Comparison of ENCODE assay signal across 9 mouse cellular contexts in genomic region chr13:41283256-41283655, GRCm38 (mm10). TPM values are rescaled to one million over a fixed set of nuclear protein-coding genes. Genes with fewer than 3 reads are reported as not detected.
DNase-seq lines count a peak whose midpoint lies in the region; ATAC-seq and TF ChIP-seq lines count a peak whose summit lies in the region.
"Had no signal": no experiment of that assay in that cellular context is flagged by ENCODE, and none has a peak within 500 bp of the region (broad histone marks: within the 10 kb centered on the region; RNA-seq: fewer than 3 reads in every experiment).

No protein-coding gene starts in this region.

- H3K4me1 ChIP-seq in E14TG2a.4 (replicated peaks; ENCODE audit: low read depth, low read length): no peaks in the 10 kb centered on the region
- no peaks in the 10 kb centered on the region for H3K4me1 ChIP-seq in cortical plate, adult 2 months (ENCODE audit: control insufficient read depth, insufficient read depth, low read length)
- H3K4me1 ChIP-seq in kidney, postnatal 0 days (replicated peaks; ENCODE audit: insufficient read depth, low read length): no peaks in the 10 kb centered on the region
- H3K4me1 ChIP-seq in liver, postnatal 0 days (ENCODE audit: insufficient read depth): no peaks in the 10 kb centered on the region

- H3K9ac ChIP-seq in kidney, postnatal 0 days (ENCODE audit: low read depth, low read length): no peak overlapping the region
- no peak overlapping the region for H3K9ac ChIP-seq in liver, postnatal 0 days (replicated peaks)

- H3K36me3 ChIP-seq in E14TG2a.4 (ENCODE audit: insufficient read depth, low read length): no peaks in the 10 kb centered on the region
- H3K36me3 ChIP-seq in kidney, postnatal 0 days (ENCODE audit: insufficient read depth, low read length): no peaks in the 10 kb centered on the region
- no peaks in the 10 kb centered on the region for H3K36me3 ChIP-seq in liver, postnatal 0 days (replicated peaks; ENCODE audit: insufficient read depth, low read length)

- no peak for TF ChIP-seq EP300 in liver, postnatal 0 days (IDR thresholded peaks at IDR 0.05; ENCODE audit: low read depth)

- TF ChIP-seq CTCF in E14TG2a.4 (conservative IDR thresholded peaks at IDR 0.05; ENCODE audit: low read length): peak; percentile 61
- peak; percentile 66 for TF ChIP-seq CTCF in cortical plate, adult 2 months (IDR thresholded peaks at IDR 0.05; ENCODE audit: extremely low read depth, insufficient read depth, low read length)
- TF ChIP-seq CTCF in kidney, postnatal 0 days (IDR thresholded peaks at IDR 0.05; ENCODE audit: low read depth): peak; percentile 94
- TF ChIP-seq CTCF in liver, postnatal 0 days (IDR thresholded peaks at IDR 0.05; ENCODE audit: low read depth): peak; percentile 90

- no peak for TF ChIP-seq POLR2A in cortical plate, adult 2 months (IDR thresholded peaks at IDR 0.05; ENCODE audit: extremely low read depth, insufficient read depth, low read length)

- no peak overlapping the region for H3K27ac ChIP-seq in cortical plate, adult 2 months (ENCODE audit: insufficient read depth, low read length)
- H3K27ac ChIP-seq in kidney, postnatal 0 days: no peak overlapping the region
- H3K27ac ChIP-seq in liver, postnatal 0 days (ENCODE audit: low read depth): no peak overlapping the region

- WGBS in kidney, postnatal 0 days: 27% methylated on average over 5 of the region's 5 CpGs
- 19% methylated on average over 5 of the region's 5 CpGs for WGBS in liver, postnatal 0 days (ENCODE audit: insufficient replicate concordance)

- ATAC-seq in kidney, postnatal 0 days (replicated peaks; ENCODE audit: low FRiP score, low read depth): no peak; the same call in 1 of the 2 replicates
- no peak for ATAC-seq in liver, postnatal 0 days

- peaks cover 3% of the 10 kb centered on the region for H3K9me3 ChIP-seq in E14TG2a.4 (ENCODE audit: low read length)
- no peaks in the 10 kb centered on the region for H3K9me3 ChIP-seq in kidney, postnatal 0 days (replicated peaks; ENCODE audit: low read length)
- no peaks in the 10 kb centered on the region for H3K9me3 ChIP-seq in liver, postnatal 0 days (ENCODE audit: low read length)

- H3K4me3 ChIP-seq in E14TG2a.4 (replicated peaks; ENCODE audit: low read length): no peak overlapping the region
- no peak overlapping the region for H3K4me3 ChIP-seq in cortical plate, adult 2 months (ENCODE audit: insufficient read depth, low read length)
- no peak overlapping the region for H3K4me3 ChIP-seq in kidney, postnatal 0 days (replicated peaks; ENCODE audit: low read depth, low read length)
- H3K4me3 ChIP-seq in liver, postnatal 0 days (ENCODE audit: low read depth, low read length): no peak overlapping the region

- DNase-seq in adrenal gland, adult (ENCODE audit: inconsistent age in 2 of 2, low spot score in 1 of 2): peak; percentile 61 to 91
- peak; percentile 82 for DNase-seq in heart, adult 8-10 months (ENCODE audit: low spot score)
- peak; percentile 91 for DNase-seq in kidney, postnatal 0 days (ENCODE audit: low spot score)
- peak; percentile 73 for DNase-seq in liver, postnatal 0 days
- DNase-seq in retina, postnatal 1 day: peak; percentile 89
- peak; percentile 68 for DNase-seq in urinary bladder, postnatal 25 days (ENCODE audit: low spot score)

- no peak overlapping the region for H3K4me2 ChIP-seq in kidney, postnatal 0 days (ENCODE audit: low read length)
- H3K4me2 ChIP-seq in liver, postnatal 0 days (ENCODE audit: low read depth, low read length): no peak overlapping the region

- H3K27me3 ChIP-seq in E14TG2a.4 (ENCODE audit: insufficient read depth, low read length): 0 out of 2 replicates have a peak, but pooled peaks cover 4% of the 10 kb centered on the region
- H3K27me3 ChIP-seq in kidney, postnatal 0 days (ENCODE audit: insufficient read depth, low read length): no peaks in the 10 kb centered on the region
- no peaks in the 10 kb centered on the region for H3K27me3 ChIP-seq in liver, postnatal 0 days (ENCODE audit: insufficient read depth, low read length)

RNA-seq across cellular contexts. Expression of gene Gm17364, which starts 9.5 kb away (rescaled TPM):
- not detected in 2 replicates for polyA plus RNA-seq in cortical plate, adult 2 months (2012; rRNA removed)
- not detected for total RNA-seq in heart, adult 8-10 months (2022)
- not detected in 2 replicates for polyA plus RNA-seq in kidney, postnatal 0 days (2015; fragmentation: Nextera tagmentation; extraction: Ambion mirVana)
- not detected in 2 replicates for polyA plus RNA-seq in liver, postnatal 0 days (2015; fragmentation: Nextera tagmentation; extraction: Ambion mirVana)
- total RNA-seq: layer of hippocampus, postnatal 25 days had no signal

RNA-seq across cellular contexts. Expression of gene Smim13, which starts 33.6 kb away (rescaled TPM):
- 121 and 125 TPM in 2 replicates for polyA plus RNA-seq in cortical plate, adult 2 months (2012; rRNA removed)
- 10 to 100 TPM; 23.3 to 28.6 (median 26.7) TPM for total RNA-seq in heart, adult 8-10 months (2022)
- polyA plus RNA-seq in kidney, postnatal 0 days (2015; fragmentation: Nextera tagmentation; extraction: Ambion mirVana): 9.4 and 10.3 TPM in 2 replicates
- polyA plus RNA-seq in liver, postnatal 0 days (2015; fragmentation: Nextera tagmentation; extraction: Ambion mirVana): 3.8 and 3.9 TPM in 2 replicates

Comparison
In these comparisons a context has a peak if more than half of its experiments do, and no peak if none do; other contexts are left out.
1. RNA of gene Smim13, which starts 33.6 kb away (polyA plus RNA-seq): 121 to 125 TPM in cortical plate, adult 2 months; 9.4 to 10.3 TPM in kidney, postnatal 0 days and 3.8 to 3.9 TPM in liver, postnatal 0 days; every median in the first group is over 10 times any median in the second.
2. Peak in every context shown above with its lines, with median percentiles within 50 percentile points of each other: CTCF ChIP-seq and DNase-seq.